Mouse (Mus musculus) G1E (cell line): ENCODE measurements around the gene Fzd7.

Experiments used
- CTCF ChIP-seq: IDR thresholded peaks from 2 replicates; pipeline ENCODE4 v1.5.1; 2012; ENCODE audit warnings: low read depth, low read length, inconsistent platforms, mixed read lengths
- GATA1 ChIP-seq: IDR thresholded peaks from 2 replicates; pipeline ENCODE4 v1.6.1; 2012; ENCODE audit warnings: borderline replicate concordance, low read length, inconsistent platforms, mixed read lengths
- GATA2 ChIP-seq: IDR thresholded peaks from 2 replicates; pipeline ENCODE4 v1.6.1; 2012; ENCODE audit warnings: low read depth, low read length, inconsistent platforms, borderline replicate concordance
- TAL1 ChIP-seq: conservative IDR thresholded peaks from 2 replicates; pipeline ENCODE4 v1.6.1; 2012; ENCODE audit warnings: low read depth, low read length, inconsistent platforms, mixed read lengths

- no peak for TF ChIP-seq CTCF
- no peak for TF ChIP-seq GATA1
- TF ChIP-seq TAL1: no peak
- TF ChIP-seq GATA2: no peak
These were observed 25.4 kb upstream of the Fzd7 start for GRCm38 (mm10) chr1:59456825-59457224.
